Mouse (Mus musculus): ENCODE data around the gene Itprip.

DNA sequence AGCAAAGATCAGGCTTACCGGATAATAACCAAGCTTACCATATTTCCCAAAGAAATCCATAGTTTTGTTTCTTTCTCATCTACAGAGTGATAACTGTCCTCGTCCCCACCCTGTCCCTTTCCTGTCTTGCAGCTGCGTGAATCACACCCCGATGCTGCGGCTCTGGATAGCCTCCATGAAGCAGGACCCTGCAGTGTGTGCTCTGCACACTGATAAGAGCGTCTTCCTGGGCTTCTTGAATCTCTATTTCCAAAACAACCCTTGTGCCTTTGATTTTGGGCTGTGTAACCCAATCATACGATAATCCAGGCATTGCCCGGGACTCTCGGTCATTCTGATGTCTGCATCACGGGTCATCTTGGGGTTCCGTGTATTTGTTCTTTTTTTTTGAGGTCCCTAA is 33.2 kb downstream of the Itprip start:
- no peak for TF ChIP-seq POLR2A (IDR thresholded peaks at IDR 0.05; ENCODE audit: low read depth, low read length)
- TF ChIP-seq CTCF (IDR thresholded peaks at IDR 0.05; ENCODE audit: borderline replicate concordance, insufficient read depth, low read length): no peak
